Mouse (Mus musculus): ENCODE data around the gene BC067074. TPM values are rescaled to one million over a fixed set of nuclear protein-coding genes. Genes with fewer than 3 reads are reported as not detected.

BC067074 gene
- total RNA-seq, 2 experiments from 2014 or later = 3.4 to 4.4 TPM

DNA sequence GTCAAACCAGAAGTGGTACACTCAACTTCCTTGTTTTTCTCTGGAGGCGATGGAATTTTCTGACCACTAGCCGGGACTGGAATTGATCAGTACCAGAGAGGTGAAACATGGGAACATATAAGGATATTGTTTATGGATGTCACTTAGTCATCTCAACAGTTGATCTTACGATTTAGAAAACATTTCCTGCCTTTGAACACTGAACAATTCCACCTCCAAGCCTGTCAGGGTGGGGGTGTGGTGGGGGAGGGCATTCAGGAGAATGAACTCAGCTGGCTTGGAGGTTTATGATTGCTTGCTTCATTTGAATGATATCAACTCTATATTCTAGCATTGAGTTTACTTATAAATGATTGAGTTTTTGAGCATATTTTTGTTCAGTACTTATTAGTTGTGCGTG lies 13.6 kb downstream of the BC067074 start:
- intact Hi-C loops (cut with DNase I) = no loop called here
- DNase-seq = no peak

DNA sequence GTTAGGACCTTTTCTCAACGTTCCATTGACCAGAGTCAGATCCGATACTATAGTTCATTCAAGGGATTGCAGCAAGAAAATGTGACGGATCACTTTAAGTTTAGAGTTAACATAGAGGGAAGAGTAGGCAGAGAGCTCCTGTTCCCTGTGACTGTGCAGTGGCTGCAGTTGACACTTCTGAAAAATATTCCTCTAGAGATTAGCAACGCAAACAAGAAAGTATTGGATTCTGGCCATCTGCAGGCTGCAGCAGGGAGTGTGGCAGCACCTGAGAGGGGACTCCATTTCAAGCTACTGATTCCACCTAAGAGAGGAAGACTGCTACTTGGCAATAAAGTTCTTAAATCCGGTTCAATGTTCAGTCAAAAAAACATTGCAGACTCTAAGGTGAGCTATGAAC lies 26.6 kb downstream of the BC067074 start:
- intact Hi-C loops (cut with DNase I) = no loop called here
- DNase-seq = no peak

DNA sequence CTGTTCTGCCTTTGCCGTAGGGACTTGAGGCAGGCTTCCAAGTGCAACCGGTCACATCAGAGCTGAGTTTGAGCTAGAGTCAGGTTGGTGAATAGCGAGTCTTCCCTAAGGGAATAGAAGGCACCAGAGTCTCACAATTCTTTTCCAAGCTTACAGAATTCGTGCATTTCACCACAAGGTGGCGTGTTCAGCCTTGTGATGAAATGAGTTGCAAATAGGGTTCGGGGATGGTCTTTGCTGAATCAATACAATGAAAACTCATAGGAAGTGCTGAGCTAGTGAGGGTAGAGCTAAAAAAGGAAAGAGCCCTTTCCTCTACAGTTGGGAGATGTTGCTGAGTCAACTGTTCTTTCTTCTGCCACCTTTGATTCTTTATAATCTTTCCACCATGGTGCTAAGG lies 29.0 kb downstream of the BC067074 start:
- intact Hi-C loops (cut with DNase I) = loop anchor here (2.0 to 10.0 kb wide), 3 partner anchors 297 to 543 kb away; partner anchors contain the start of gene Snx18
- DNase-seq = peak; percentile 21 to 51

DNA sequence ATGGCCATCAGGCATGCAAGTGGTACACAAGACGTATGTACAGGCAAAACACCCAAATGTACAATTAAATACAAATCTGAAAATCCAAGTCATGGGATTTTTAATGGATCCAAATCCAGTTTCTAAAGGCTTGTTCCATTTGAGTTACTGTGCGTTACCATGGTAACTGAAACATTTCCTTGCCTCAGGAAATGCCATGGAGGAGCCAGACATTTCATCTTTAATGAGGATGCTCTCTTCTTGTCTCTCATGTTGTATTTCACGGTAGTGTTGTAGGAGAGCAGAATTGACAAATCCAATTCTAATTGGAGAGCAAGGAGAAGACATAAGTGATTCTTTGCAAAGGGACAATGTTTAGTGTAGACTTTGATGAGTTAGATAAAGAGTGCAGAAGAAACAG lies 31.3 kb downstream of the BC067074 start:
- intact Hi-C loops (cut with DNase I) = loop anchor here (5.0 to 10.0 kb wide), 2 partner anchors 343 to 541 kb away; no protein-coding TSS in a partner anchor
- DNase-seq = no peak

DNA sequence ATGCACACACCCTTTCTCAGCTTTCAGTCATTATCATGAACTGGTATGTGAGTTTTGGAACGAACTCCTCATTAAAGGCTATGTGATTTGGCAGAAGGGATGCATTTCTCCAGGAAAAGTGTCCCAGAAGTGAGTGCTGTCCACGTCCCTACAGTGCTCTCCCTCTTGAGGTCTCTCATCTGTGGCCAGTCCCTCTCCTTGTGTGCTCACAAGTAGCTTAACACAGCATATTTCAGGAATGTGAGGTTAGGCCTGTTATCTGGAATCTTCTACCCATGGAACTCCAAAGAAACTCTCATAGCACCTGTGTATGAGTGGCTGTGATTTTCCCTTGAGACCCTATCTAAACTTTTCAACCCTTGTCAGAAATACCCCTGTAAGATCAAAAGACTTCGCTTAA lies 32.7 kb downstream of the BC067074 start:
- intact Hi-C loops (cut with DNase I) = loop anchor here (10.0 kb wide), 1 partner anchor 539 kb away; no protein-coding TSS in a partner anchor

DNA sequence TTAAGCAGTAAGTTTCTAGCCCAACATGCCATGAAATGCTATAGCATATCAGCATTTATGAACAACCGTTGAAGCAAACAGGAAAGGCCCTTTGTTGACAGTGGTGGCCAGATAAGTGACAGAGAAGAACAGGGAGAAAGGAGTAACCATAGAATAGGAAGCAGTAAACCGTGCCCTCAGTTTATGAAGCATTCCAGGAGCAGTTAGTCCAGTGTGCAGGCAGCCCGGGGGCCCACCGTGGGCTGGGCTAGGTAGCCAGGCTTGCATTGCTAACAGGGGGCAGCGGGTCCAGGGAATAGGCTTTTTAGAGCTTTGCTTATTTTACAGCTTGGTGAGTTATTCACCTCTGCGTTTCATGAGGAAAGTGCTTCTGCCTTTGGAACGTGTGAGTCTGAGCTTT lies 39.3 kb downstream of the BC067074 start:
- intact Hi-C loops (cut with DNase I) = no loop called here

More for the DNA sequence above, 32.7 kb downstream of the BC067074 start:
- DNase-seq = no peak

DNA sequence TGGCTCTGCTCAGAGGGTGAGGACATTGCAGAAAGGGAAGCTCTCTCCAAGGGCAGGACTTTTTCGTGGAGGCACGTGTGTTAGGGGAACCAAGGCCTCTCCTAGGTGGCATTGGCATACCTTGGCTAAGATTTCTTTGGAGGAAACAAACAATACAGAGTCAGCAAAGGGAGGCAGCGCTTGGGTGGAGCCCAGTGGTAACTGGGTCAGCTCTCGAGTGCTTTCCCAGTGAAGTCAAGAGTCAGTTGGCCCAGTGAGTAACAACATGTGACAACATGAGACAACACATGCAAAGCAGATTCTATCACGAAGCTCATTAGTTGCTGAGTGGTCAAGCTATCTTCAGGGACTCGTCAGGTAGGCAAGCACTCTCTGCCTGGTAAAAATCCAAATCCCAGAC lies 40.4 kb downstream of the BC067074 start:
- DNase-seq = peak in 1 of 2 experiments; percentile 17
- intact Hi-C loops (cut with DNase I) = no loop called here

More for the DNA sequence above, 39.3 kb downstream of the BC067074 start:
- DNase-seq = no peak

DNA sequence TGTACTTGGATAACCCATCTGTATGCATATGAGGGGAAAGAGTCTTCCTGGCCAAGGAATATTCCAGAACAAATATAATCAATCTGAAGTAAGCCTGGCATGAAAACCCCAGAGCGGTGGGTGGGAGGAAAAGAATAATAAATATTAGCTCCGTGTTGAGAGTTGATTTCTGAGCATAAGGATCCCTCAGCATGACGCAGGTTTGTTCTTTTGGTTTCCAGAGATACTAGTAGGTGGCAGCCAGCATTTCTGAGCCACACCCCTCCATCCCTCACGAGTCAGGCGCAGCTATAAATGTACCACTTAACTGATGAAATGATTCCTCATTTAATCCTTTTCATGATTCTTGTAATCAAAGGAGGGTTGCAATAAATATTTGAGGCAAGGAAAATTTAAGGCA lies 41.0 kb downstream of the BC067074 start:
- intact Hi-C loops (cut with DNase I) = no loop called here
- DNase-seq = no peak

DNA sequence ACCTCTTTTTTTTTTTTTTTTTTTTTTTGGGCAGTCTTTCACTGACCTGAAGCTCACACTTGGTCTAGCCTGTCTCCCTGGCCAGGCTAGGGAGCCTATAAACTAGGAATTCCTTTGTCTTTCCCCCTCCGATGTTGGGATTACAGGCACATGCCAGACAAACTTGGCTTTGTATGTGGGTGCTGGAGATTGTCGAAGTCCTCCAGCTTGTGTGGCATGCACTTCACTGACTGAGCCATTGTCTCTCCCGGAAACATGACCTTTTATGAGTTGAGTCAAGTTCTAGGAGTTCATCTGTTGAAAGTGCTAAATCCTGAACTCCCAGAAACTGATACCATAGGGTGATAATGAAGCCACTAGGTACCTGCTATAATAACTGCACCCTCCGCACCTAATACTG lies 41.8 kb downstream of the BC067074 start:
- intact Hi-C loops (cut with DNase I) = loop anchor here (5.0 kb wide), 2 partner anchors 67 to 163 kb away; no protein-coding TSS in a partner anchor
- no peak for DNase-seq

DNA sequence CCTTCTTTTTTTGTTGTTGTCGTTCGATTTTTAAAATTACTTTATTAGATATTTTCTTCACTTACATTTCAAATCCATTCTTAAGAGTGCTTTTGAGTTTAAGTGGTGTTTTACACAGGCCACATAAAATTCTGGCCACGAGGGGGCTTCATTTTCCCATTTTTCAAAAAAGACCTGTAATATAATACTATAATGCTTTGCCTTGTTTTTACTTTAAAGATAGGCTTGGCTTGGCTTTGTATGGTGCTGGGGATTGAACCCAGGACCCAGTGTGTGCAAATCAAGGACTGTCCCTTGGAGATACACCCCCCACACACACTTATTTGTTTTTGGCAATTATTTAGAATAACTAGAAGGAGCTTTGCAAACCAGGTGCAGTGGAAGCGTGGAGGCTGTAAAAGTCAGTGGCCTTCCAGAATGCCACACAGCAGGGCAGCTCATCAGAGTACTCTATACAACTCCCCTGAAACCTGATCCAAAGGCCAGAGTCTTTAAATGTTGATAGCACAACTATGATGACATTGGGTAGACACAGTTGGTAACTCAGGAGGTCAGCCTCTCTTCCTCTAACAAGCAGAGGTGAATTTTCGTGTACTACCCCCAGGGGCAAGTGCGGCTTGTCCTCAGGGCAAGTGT lies 44.4 kb downstream of the BC067074 start:
- intact Hi-C loops (cut with DNase I) = loop anchor here (1.0 to 5.0 kb wide), 3 partner anchors 70 to 282 kb away; no protein-coding TSS in a partner anchor

DNA sequence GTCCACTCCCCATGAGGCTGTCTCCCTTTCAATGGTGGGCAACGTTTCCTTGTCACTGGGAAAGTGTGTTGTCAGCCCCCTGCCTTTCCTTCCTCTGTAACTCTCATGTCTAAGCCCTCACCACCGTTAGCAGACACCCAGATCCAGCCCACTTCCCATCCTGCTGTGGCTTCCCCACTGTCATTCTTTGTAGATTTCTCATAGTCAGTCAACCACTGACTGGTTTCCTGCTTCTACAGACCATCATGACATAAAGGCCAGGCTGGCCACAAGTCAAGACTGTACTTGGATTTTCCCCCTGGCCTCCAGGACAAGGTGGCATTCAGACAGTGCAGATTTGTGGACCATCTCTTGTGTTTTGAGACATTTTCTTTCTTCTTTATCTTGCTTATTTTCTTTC lies 47.7 kb downstream of the BC067074 start:
- DNase-seq = no peak
- intact Hi-C loops (cut with DNase I) = no loop called here

More for the DNA sequence above, 44.4 kb downstream of the BC067074 start:
- peak; percentile 65 to 79 for DNase-seq

DNA sequence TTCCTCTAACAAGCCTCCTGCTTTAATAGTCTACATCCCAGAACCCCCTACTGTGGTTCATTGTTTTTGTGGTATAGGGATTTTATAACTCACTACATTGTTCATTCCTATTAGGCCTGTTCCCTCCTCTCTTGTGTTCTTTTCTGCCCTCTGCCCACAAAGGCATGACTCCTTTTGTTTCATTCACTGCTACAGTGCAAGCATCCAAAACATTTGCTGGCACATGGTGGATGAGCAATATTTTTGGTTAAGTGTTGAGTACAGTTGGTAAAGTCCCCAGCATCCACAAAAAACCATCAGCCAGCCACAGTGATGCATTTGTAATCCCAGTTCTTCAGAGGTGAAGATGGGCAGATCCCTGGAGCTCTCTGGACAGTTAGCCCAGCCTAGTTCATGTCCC lies 48.2 kb downstream of the BC067074 start:
- DNase-seq = no peak
- intact Hi-C loops (cut with DNase I) = no loop called here

DNA sequence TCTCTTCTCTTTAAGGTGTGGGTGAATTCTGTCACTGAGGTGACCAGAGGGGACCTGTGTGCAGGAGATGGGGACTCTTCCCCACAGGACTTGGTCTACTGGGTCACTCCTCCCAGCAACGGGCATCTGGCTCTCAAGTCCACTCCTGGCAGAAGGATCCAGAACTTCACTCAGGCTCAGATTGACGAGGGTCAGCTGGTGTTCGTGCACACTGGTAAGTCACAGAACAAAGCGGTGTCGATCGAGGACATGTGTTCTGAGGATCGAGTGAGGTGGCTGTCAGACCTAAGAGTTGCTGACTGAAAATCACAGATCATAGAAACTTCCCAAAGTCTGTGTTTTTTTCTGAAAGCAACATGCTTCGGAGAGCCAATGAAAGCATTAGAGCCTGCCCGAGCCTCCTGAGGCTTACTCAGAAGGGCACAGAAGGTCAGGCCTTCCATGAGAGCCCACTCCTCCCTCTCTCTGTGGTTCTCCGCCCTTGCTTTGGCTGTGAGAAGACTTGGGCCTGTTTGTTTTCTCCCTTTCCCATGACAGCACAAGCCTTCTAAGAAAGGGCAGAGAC lies 49.5 kb downstream of the BC067074 start:
- intact Hi-C loops (cut with DNase I) = no loop called here
- DNase-seq = peak in 1 of 2 experiments; percentile 24

DNA sequence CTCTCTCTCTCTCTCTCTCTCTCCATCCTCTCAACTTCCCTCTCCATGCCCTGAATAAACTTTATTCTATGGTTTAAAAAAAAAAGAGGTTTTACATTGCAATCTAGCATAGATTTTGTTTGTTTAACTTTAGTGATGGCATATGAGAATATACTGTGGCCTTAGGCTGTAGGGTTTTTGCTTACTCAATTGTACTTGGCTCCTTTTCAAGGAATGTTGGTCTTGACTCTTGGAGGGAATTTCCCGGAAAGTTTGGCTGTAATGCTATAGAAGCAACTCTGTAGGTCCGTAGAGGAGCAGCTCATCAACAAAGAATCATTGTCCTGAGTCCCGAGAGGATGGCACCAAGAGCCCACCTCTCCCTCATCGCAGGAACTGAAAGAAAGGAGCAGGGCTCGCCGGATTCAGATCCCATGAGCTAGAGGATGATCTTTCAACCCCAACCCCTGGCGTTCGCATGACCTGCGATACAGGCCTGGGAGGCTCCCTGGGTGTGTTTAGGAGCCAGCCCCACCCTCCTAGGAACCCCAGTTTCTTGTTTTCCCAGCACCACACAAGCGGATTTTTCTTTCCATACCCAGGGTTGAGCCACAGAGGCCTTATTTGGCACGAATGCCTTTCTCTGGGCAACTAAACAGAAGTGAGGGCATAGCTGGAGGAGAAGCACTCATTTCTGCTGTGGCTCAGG lies 57.9 kb downstream of the BC067074 start:
- no peak for DNase-seq
- intact Hi-C loops (cut with DNase I) = no loop called here

DNA sequence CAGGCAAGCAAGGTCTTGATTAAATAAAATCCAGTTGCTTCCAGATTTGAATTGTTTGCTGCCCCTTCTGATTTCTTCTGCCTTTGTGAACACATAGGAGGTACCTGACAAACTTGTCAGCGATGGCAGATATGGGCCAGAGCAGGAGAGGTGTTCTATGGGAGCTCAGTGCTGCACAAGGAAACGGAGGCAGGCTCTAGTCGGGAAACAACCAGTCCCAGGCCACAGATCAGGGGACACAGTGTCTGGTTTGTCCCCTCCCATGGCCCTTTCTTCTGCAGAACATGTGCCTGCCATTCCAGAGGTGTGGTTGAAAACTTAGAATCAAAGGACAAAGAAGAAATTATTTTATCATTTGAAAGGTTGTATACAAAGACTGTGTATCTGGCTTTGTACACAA lies 60.6 kb downstream of the BC067074 start:
- intact Hi-C loops (cut with DNase I) = no loop called here
- DNase-seq = no peak

DNA sequence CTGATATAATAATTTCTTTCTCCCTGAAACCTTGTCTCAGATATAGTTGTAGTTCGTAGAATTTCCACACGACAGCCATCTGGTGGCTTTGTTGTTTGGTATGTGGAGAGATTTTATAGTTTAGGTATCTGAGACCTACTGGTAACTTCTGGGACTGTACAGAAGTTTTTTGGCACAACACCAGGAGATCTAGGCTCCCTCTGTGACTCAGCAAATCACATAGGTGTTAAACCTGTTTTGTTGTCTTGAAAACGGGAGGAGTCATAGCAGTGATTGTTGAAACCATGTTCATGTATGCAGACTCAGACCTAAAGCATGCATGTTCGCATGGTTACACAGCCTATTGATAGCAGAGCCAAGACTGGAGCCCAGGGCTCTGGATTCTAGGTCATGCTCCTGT lies 61.0 kb downstream of the BC067074 start:
- DNase-seq = no peak
- intact Hi-C loops (cut with DNase I) = no loop called here

DNA sequence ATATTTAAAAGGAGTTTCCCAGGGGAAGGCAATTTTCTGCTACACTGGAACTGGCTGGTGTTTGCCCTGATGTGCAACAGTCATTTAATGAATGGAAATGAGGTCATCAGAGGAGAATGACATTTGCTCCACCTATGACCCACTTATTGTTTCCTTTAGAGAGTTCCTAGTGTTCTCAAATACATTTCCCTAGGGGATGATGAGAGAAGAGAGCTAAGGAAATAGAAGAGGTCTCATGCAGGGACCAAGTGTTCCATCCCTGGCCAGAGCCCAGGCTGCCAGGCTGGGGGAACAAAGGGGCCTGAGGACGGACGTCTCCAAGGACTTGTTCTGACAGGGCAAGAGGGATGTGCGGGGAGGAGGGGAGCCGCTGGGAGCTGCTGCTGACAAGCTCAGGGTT lies 62.1 kb downstream of the BC067074 start:
- intact Hi-C loops (cut with DNase I) = loop anchor here (5.0 kb wide), 1 partner anchor 82 kb away; no protein-coding TSS in a partner anchor
- DNase-seq = peak; percentile 54 to 58

DNA sequence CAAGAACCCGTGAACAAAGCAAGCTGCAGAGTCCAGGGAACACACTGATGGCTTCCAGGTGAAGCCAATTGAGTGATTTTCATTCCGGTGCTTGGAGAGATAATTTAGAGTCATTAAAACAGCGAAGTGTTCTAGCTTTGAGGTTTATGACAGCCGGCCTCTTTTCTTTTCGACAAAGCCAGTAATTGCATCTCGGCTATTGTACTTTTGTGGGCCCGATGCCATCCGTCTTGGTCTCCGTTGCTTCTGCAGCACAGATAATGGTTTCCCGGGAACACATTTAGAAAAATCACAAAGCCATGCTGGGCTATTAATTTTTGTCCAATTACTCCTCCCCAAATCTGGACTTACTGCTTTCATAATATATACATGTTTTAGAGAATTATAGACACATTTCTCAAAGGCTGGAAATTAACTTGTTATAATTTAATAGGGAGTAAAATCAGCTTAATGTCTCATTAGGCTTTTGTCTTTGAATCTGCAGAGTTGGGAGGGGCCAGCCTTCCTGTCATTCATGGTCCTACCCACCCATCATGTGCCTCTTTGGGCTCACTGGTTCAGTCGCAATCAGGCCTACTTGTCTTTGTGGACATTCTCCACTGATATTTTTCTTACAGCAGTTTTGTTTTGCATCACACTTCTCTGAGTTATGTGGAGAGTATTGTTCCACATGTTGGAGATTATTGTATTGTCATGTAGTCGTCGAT lies 64.6 kb downstream of the BC067074 start:
- intact Hi-C loops (cut with DNase I) = loop anchor here (5.0 kb wide), 1 partner anchor 80 kb away; no protein-coding TSS in a partner anchor

DNA sequence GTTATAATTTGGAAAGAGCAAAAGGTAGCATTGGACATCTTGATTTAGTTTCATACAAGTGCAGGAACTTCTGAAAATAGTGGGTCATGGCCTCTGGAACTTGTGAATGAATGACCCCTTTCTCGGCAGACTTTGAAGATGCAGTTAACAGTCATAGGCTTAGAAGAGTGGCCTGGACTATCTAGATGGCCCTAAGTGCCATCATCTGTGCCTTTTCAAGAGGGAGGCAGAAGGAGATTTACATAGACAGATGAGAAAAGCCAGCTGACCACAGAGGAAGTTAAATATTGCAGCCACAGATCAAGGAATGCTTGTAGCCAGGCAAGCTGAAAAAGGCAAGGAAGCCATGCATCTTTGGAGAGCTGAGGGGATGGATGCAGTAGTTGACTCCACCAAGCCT lies 66.7 kb downstream of the BC067074 start:
- intact Hi-C loops (cut with DNase I) = loop anchor here (5.0 kb wide), 1 partner anchor 78 kb away; no protein-coding TSS in a partner anchor
- DNase-seq = no peak

More for the DNA sequence above, 64.6 kb downstream of the BC067074 start:
- DNase-seq = no peak

DNA sequence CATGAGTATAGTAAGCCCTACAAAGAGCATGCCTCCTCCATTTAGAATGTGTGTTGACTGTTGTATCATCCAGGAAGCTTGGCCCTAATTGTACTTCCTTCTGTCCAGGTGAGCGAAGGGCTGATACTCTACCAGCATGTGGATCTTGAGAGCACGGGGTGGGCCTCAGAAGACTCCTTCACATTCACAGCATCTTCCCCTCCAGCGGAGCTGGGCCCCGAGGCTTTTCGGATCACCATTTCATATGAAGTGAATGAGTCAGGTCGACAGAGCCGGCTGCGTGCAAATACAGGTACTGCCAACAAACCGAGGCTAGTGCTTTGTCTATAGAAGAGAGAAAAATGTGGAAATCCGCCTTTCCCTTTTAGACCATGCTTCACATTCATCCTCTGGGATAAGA lies 73.0 kb downstream of the BC067074 start:
- DNase-seq = no peak
- intact Hi-C loops (cut with DNase I) = no loop called here
